Mouse (Mus musculus) lung, adult 2 months (tissue): ENCODE data around the gene Gnb5. TPM values are rescaled to one million over a fixed set of nuclear protein-coding genes. Genes with fewer than 3 reads are reported as not detected.
A peak's percentile ranks its signal among the peaks of the same experiment; 100 is the strongest.

Experiments used
- DNase-seq: peaks from one replicate; pipeline ENCODE4 v3.0.0; 2022
- H3K4me1 ChIP-seq: fragments of 200-500 bp; 2 replicates; pipeline ENCODE4 v1.6.1; 2011; ENCODE audit warnings: low read length; ENCODE audit not compliant: control insufficient read depth, insufficient read depth
- H3K4me3 ChIP-seq: fragments of 200-500 bp; replicated peaks from 2 replicates; pipeline ENCODE3; 2011; ENCODE audit warnings: low read depth, mild to moderate bottlenecking, control low read depth, low read length; ENCODE audit errors: extremely low read depth
- CTCF ChIP-seq: fragments of 200-500 bp; IDR thresholded peaks from 2 replicates; pipeline ENCODE4 v1.5.1; 2011; ENCODE audit warnings: mild to moderate bottlenecking, low read length, control low read depth; ENCODE audit not compliant: insufficient read depth
- POLR2A ChIP-seq: fragments of 200-500 bp; IDR thresholded peaks from 2 replicates; pipeline ENCODE4 v1.6.1; 2011; ENCODE audit warnings: low read depth, mild to moderate bottlenecking, control low read depth, low read length, borderline replicate concordance; ENCODE audit errors: extremely low read depth
- WGBS: fragments of 180-500 bp; shearing (Covaris S2); methylation state at CpG from one replicate; pipeline ENCODE4 v1.1.7; 2018; 5-methylcytosine and 5-hydroxymethylcytosine counted together
- polyA plus RNA-seq: library from polyadenylated mRNA; depleted of rRNA; stranded (reverse); fragments of >200 nt; gene quantifications from 2 replicates; pipeline ENCODE4 v1.2.3, GENCODE M21; 2012

The Gnb5 gene
- polyA plus RNA-seq, 1 experiment, result 15.4 TPM

DNA sequence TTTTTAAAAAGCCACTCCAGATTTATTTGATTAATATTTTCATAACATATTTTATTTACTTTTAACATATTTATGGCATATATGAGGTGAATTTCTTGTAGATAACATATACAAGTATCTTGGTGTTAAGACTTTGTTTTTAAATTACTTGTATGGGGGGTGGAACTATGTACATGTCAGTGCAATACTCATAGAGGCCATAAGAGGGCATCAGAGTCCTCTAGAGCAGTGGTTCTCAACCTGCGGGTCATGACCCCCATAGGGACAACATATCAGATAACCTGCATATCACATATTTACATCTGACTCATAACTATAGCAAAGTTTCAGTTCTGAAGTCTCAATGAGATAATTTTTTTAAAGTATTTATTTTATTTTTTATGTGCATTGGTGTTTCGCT lies 6.7 kb upstream of the Gnb5 start:
- Histone ChIP-seq H3K4me1 (no peaks in the 10 kb centered on the region), H3K4me3 (no peak overlapping the region)
- no peak for DNase-seq
- 84% methylated on average over 2 of the region's 2 CpGs for WGBS
- TF ChIP-seq CTCF (peak; percentile 9; the same call in 1 of the 2 replicates), POLR2A (no peak)

DNA sequence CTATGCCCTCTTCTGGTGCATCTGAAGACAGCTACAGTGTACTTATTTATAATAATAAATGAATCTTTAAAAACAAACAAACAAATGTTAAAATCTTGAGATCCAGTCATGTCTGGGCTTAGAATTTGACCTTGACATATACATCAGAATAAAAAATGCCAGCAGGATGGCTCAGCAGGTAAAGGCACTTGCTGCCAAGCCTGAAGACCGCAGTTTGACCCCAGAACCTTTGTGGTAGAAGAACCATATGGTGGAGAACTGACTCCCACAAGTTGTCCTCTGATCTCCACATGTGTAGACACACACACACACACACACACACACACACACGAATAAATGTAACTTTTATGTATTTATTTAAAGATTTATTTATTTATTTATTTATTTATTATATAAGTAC lies 3.1 kb upstream of the Gnb5 start:
- no peaks in the 10 kb centered on the region for H3K4me1 ChIP-seq

DNA sequence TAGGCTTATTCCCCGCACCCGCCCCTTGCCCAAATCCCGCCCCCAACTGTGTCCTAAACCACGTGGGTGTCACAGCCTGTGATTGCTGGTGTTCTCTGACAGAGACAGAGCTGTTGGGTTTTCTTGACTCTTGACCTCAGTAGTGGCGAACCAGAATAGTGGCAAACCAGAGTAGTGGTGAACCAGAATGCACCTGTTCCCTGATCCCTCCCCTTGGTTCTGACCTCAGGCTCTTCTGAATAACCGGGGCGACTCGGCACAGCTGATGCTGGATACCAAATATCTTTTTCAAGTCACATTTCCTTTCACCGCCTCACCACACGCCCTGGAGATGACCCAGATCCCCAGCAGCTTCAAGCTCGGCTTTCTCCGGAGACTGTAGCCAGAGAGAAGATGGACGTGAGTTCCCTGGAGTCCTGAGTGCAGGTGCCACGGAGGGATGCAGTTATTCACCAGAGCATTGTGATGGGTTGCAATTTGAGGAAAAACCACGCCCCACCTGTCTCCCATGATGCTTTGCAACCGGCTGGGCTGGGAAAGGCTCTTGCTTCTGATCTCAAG lies 2.3 kb upstream of the Gnb5 start:
- no peak for DNase-seq
- H3K4me3 ChIP-seq, result no peak overlapping the region
- H3K4me1 ChIP-seq, result no peaks in the 10 kb centered on the region
- 34% methylated on average over 16 of the region's 16 CpGs for WGBS
- TF ChIP-seq POLR2A, result no peak
- no peak for TF ChIP-seq CTCF

More for the DNA sequence above, 3.1 kb upstream of the Gnb5 start:
- 83% methylated on average over 2 of the region's 2 CpGs for whole genome bisulfite sequencing
- no peak overlapping the region for H3K4me3 ChIP-seq
- TF ChIP-seq POLR2A (no peak), CTCF (no peak)
- no peak for DNase-seq

DNA sequence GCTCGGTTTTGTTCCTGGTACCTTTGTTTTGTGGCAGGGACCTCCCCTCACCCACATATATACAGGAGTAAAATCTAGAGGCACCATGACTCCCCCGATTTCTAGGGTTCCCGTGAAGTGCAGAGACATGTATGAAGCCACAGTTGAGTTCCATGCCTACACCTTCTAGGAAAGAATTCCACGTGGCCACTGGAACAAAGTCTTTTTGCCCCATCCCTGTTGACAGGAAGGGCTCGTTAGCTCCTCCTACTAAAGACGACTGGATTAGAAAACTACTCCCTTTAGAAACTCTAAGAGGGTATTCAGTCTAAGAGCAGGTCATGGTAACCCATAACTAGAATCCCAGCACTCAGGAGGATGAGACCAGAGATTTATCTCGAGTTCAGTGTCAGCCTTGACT lies 1.8 kb upstream of the Gnb5 start:
- Histone ChIP-seq H3K4me3 (no peak overlapping the region), H3K4me1 (no peaks in the 10 kb centered on the region)
- TF ChIP-seq CTCF (no peak), POLR2A (no peak)
- 39% methylated on average over 7 of the region's 7 CpGs for WGBS
- no peak for DNase-seq

DNA sequence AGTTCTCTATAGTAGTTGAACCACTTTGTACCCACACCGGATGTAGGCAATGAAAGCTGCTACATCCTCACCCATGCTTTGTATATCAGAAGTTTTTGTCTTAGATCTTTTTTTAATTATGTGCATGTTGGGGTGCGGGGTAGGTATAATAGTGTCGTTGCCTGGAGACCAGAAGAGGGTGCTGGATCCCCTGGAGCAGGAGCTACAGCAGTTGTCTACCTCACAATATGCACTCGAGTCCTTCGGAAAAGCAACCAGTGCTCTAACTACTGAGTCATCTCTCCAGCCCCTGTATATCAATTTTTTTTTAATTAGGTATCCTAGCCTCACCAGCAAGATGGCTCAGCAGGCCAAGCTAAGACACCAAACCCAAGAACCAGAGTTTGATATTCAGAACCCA lies 927 bp downstream of the Gnb5 start:
- no peak for DNase-seq
- no peak for TF ChIP-seq POLR2A
- no peak for TF ChIP-seq CTCF
- 80% methylated on average over 5 of the region's 5 CpGs for WGBS
- Histone ChIP-seq H3K4me3 (no peak overlapping the region), H3K4me1 (no peaks in the 10 kb centered on the region)

DNA sequence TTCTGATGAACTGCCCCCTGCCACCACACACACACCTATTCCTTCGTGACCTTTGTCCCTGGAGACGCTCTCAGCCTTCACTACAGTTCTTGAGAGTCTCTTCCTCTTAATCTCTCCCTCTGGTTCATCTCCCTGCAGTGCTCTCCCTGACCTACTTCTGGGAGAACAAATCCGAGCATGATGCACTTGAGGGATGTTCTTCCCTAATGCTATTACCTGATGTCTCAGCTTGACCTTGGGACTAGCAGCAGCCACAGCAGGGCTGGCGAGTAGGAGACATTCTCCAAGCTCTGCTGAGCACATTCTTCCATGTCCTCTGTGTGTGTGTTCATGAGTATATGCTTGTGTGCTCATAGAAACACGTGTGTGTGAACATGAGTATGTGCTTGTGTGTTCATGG lies 2.5 kb downstream of the Gnb5 start:
- 54% methylated on average over 5 of the region's 5 CpGs for WGBS
- H3K4me1 ChIP-seq, result no peaks in the 10 kb centered on the region
- TF ChIP-seq CTCF (no peak), POLR2A (no peak)
- no peak overlapping the region for H3K4me3 ChIP-seq
- no peak for DNase-seq

DNA sequence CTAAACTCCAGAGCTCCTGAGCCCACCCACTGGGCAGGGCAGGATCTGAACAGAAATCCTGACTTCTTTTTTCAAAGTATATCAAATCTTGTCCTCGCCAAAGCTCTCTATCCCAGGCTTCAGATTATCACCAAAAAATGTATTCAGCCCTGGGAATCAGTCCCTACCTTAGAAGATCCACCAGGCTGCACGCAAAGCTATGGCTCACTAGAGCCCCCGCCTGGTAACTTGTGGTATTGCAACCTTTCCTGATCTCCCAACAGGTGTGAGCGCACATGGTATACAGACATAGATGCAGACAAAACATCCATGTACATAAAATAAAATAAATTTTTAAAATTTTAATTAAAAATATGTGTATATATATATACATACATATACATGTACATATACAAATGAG lies 5.9 kb downstream of the Gnb5 start:
- TF ChIP-seq CTCF, result peak; percentile 88
- no peak for TF ChIP-seq POLR2A
- WGBS, result 16% methylated on average over 4 of the region's 4 CpGs

DNA sequence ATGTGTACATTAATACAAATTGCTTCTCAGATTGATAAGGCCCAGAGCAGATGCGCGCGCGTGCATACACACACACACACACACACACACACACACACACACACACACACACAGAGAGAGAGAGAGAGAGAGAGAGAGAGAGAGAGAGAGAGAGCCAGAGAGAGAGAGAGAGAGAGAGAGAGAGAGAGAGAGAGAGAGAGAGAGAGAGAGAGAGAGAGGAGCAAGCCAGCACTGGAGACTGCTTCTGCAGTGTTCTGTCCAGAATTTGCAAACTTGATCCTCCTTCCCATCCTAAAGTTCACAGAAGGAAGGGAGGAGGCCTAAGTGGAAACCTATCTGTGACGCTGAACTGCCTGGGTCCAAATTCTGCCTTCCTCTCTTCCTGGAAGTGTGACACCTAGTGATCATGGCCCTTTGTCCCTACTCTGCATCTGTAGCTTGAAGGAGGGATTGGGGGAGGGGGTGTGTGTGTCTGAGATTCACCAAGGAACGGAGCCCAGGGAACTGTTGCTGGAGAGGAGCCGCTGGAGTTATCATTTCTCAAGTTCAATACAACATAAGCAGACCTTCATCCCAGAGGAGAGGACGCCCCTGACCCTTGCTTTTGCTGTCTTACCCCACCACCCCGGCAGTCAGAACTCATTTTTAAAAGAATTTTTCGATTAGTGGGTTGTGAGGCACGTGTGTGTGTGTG lies 7.2 kb downstream of the Gnb5 start:
- no peaks in the 10 kb centered on the region for H3K4me1 ChIP-seq
- H3K4me3 ChIP-seq, result no peak overlapping the region
- TF ChIP-seq CTCF, result no peak
- no peak for TF ChIP-seq POLR2A
- no peak for DNase-seq
- 44% methylated on average over 11 of the region's 11 CpGs for WGBS

More for the DNA sequence above, 5.9 kb downstream of the Gnb5 start:
- Histone ChIP-seq H3K4me3 (no peak overlapping the region), H3K4me1 (no peaks in the 10 kb centered on the region)
- peak; percentile 79 for DNase-seq

DNA sequence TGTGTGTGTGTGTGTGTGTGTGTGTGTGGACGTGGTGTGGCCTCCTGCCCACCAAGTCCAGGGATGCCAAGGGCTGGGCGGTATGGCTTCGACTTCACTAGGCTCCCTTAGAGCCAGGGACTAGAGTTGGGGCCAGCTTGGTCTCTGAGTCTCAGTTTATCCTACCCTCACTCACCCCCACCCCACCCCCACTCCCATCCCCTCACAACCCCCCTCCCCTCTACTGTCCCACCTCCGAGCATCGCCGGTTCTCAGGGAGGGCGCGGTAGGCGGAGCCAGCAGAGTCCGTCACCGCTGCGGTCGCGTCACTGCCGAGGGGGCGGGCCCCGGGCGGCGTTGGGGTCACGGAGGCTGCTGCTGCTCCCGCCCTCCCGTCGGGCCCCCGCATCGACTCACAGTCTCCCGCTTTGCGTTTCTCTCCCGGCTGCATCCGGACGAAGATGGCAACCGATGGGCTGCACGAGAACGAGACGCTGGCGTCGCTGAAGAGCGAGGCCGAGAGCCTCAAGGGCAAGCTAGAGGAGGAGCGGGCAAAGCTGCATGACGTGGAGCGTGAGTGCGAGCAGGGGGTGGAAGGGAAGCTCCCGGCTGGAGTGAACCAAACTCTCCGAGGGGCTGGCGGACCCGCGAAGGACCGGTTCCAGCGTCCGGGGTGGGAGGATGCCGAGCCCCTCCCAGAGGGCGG lies 7.9 kb downstream of the Gnb5 start:
- TF ChIP-seq POLR2A (no peak), CTCF (no peak)
- peak overlapping the region; percentile 61 for H3K4me3 ChIP-seq
- H3K4me1 ChIP-seq, result no peaks in the 10 kb centered on the region
- 1% methylated on average over 50 of the region's 52 CpGs for WGBS
- peak; percentile 76 for DNase-seq
